Mouse (Mus musculus): ENCODE measurements at regions not wholly inside any gene's neighbourhood (a gene's known extent, or its start where the extent isn't known, plus 50 kb on each side); places are given as distances from the start of the nearest gene placed in this dataset.

GRCm38 (mm10) chr6:134330300-134330640 lies 65.8 kb upstream of the Bcl2l14 start:
- TF ChIP-seq CTCF (IDR thresholded peaks at IDR 0.05; ENCODE audit: borderline replicate concordance, extremely low read depth, insufficient read depth, insufficient read length) (no peak), POLR2A (IDR thresholded peaks at IDR 0.05; ENCODE audit: borderline replicate concordance, extremely low read depth, insufficient read depth, insufficient read length, poor library complexity, severe bottlenecking) (no peak)
